Mouse (Mus musculus) liver, postnatal 0 days (tissue): Measurements from ENCODE around the gene Armt1. TPM values are rescaled to one million over a fixed set of nuclear protein-coding genes. Genes with fewer than 3 reads are reported as not detected.

Source experiments
- ATAC-seq: fragments of 200-750 bp; cut with Nextera tagmentation; 2 replicates; pipeline ENCODE4 v1.8.0; 2017; ENCODE audit warnings: mild to moderate bottlenecking, moderate library complexity
- DNase-seq: peaks from one replicate; pipeline ENCODE4 v3.0.0-alpha.2; 2016
- H3K27ac ChIP-seq: fragments of 300-500 bp; sonication (generic); 2 replicates; pipeline ENCODE4 v1.5.1; 2014; ENCODE audit warnings: antibody characterized with exemption, moderate library complexity, mild to moderate bottlenecking, low read depth
- H3K27me3 ChIP-seq: fragments of 300-500 bp; sonication (generic); 2 replicates; pipeline ENCODE4 v1.6.1; 2014; ENCODE audit warnings: low read length, control low read depth, mixed read lengths; ENCODE audit not compliant: insufficient read depth
- H3K36me3 ChIP-seq: fragments of 300-500 bp; sonication (generic); replicated peaks from 2 replicates; pipeline ENCODE4 v1.6.1; 2014; ENCODE audit warnings: mild to moderate bottlenecking, control low read depth, low read length, moderate library complexity, mixed read lengths; ENCODE audit not compliant: insufficient read depth
- H3K4me1 ChIP-seq: fragments of 300-500 bp; sonication (generic); 2 replicates; pipeline ENCODE4 v1.6.1; 2014; ENCODE audit warnings: antibody characterized with exemption, mild to moderate bottlenecking, control low read depth; ENCODE audit not compliant: insufficient read depth
- H3K4me2 ChIP-seq: fragments of 300-500 bp; sonication (generic); 2 replicates; pipeline ENCODE4 v1.6.1; 2014; ENCODE audit warnings: low read depth, mild to moderate bottlenecking, low read length, moderate library complexity, mixed read lengths
- H3K4me3 ChIP-seq: fragments of 300-500 bp; sonication (generic); 2 replicates; pipeline ENCODE4 v1.5.1; 2014; ENCODE audit warnings: low read depth, low read length
- H3K9ac ChIP-seq: fragments of 300-500 bp; sonication (generic); replicated peaks from 2 replicates; pipeline ENCODE4 v1.6.1; 2014; ENCODE audit warnings: mild to moderate bottlenecking, moderate library complexity
- H3K9me3 ChIP-seq: fragments of 300-500 bp; sonication (generic); 2 replicates; pipeline ENCODE4 v1.6.1; 2016; ENCODE audit warnings: mild to moderate bottlenecking, control low read depth, low read length, mixed read lengths
- CTCF ChIP-seq: sonication (generic); IDR thresholded peaks from 2 replicates; pipeline ENCODE4 v1.5.1; 2016; ENCODE audit warnings: antibody characterized with exemption, low read depth
- EP300 ChIP-seq: IDR thresholded peaks from 2 replicates; pipeline ENCODE4 v1.6.1; 2016; ENCODE audit warnings: antibody characterized with exemption, low read depth, mild to moderate bottlenecking
- WGBS: fragments of 180-500 bp; shearing (Covaris S2); extraction: QIAGEN DNeasy Blood & Tissue Kit; methylation state at CpG from one replicate; pipeline ENCODE4 v1.1.7; 2014; ENCODE audit not compliant: insufficient replicate concordance; 5-methylcytosine and 5-hydroxymethylcytosine counted together
- polyA plus RNA-seq: library from polyadenylated mRNA; unstranded; fragments of >200 nt; fragmentation: Nextera tagmentation; extraction: Ambion mirVana; gene quantifications from 2 replicates; pipeline ENCODE4 v1.2.1, GENCODE M21; 2015

Gene Armt1
- polyA plus RNA-seq, 1 experiment from 2014 or later, result 12.3 TPM

- 79% methylated on average over 2 of the region's 2 CpGs for WGBS
- no peak overlapping the region for H3K4me2 ChIP-seq
- no peak overlapping the region for H3K9ac ChIP-seq
- no peaks in the 10 kb centered on the region for H3K9me3 ChIP-seq
- no peak for TF ChIP-seq CTCF
- no peak for TF ChIP-seq EP300
- no peaks in the 10 kb centered on the region for H3K27me3 ChIP-seq
- DNase-seq (no peak), ATAC-seq (no peak)
- peaks cover 4% of the 10 kb centered on the region; the same call in 1 of the 2 replicates for H3K36me3 ChIP-seq
- no peak overlapping the region for H3K27ac ChIP-seq
- no peaks in the 10 kb centered on the region for H3K4me1 ChIP-seq
- H3K4me3 ChIP-seq, result no peak overlapping the region
These were observed 27.9 kb downstream of the Armt1 start for GRCm38 (mm10) chr10:4460201-4460600.

- 77% methylated on average over 7 of the region's 7 CpGs for WGBS
- no peak for ATAC-seq
- TF ChIP-seq CTCF, result no peak
- TF ChIP-seq EP300, result no peak
These were observed 33.5 kb downstream of the Armt1 start for GRCm38 (mm10) chr10:4465799-4466198.

GRCm38 (mm10) chr10:4469406-4469805, 37.1 kb downstream of the Armt1 start:
- no peak overlapping the region for H3K27ac ChIP-seq
- H3K4me3 ChIP-seq, result no peak overlapping the region
- H3K27me3 ChIP-seq, result no peaks in the 10 kb centered on the region
- no peak for DNase-seq
- no peaks in the 10 kb centered on the region for H3K36me3 ChIP-seq
- TF ChIP-seq EP300 (no peak), CTCF (no peak)
- WGBS, result 70% methylated on average over 3 of the region's 3 CpGs
- no peak overlapping the region for H3K9ac ChIP-seq
- H3K4me1 ChIP-seq, result no peaks in the 10 kb centered on the region
- no peak for ATAC-seq
- H3K9me3 ChIP-seq, result no peaks in the 10 kb centered on the region
- no peak overlapping the region for H3K4me2 ChIP-seq

More at GRCm38 (mm10) chr10:4465799-4466198, 33.5 kb downstream of the Armt1 start:
- H3K4me3 ChIP-seq, result no peak overlapping the region
- no peak overlapping the region for H3K4me2 ChIP-seq
- H3K9ac ChIP-seq, result no peak overlapping the region
- no peak overlapping the region for H3K27ac ChIP-seq
- no peaks in the 10 kb centered on the region for H3K4me1 ChIP-seq
- DNase-seq, result no peak
- H3K27me3 ChIP-seq, result no peaks in the 10 kb centered on the region
- no peaks in the 10 kb centered on the region for H3K36me3 ChIP-seq
- no peaks in the 10 kb centered on the region for H3K9me3 ChIP-seq

- Histone ChIP-seq H3K9me3 (no peaks in the 10 kb centered on the region), H3K4me1 (no peaks in the 10 kb centered on the region), H3K4me2 (no peak overlapping the region), H3K9ac (no peak overlapping the region), H3K4me3 (no peak overlapping the region), H3K27me3 (no peaks in the 10 kb centered on the region), H3K27ac (no peak overlapping the region), H3K36me3 (no peaks in the 10 kb centered on the region)
- ATAC-seq (no peak), DNase-seq (no peak)
- WGBS, result 78% methylated on average over 11 of the region's 11 CpGs
- TF ChIP-seq EP300 (no peak), CTCF (no peak)
These were observed 41.3 kb downstream of the Armt1 start for GRCm38 (mm10) chr10:4473591-4473993.

- DNase-seq, result no peak
- H3K4me1 ChIP-seq, result no peaks in the 10 kb centered on the region
- H3K36me3 ChIP-seq, result no peaks in the 10 kb centered on the region
- TF ChIP-seq EP300 (no peak), CTCF (no peak)
- H3K4me2 ChIP-seq, result no peak overlapping the region
- 82% methylated on average over 3 of the region's 3 CpGs for WGBS
- no peak overlapping the region for H3K27ac ChIP-seq
- H3K4me3 ChIP-seq, result no peak overlapping the region
- H3K27me3 ChIP-seq, result no peaks in the 10 kb centered on the region
- no peak for ATAC-seq
- H3K9ac ChIP-seq, result no peak overlapping the region
- no peaks in the 10 kb centered on the region for H3K9me3 ChIP-seq
These were observed 43.2 kb downstream of the Armt1 start for GRCm38 (mm10) chr10:4475431-4475830.

GRCm38 (mm10) chr10:4476604-4477003, 44.3 kb downstream of the Armt1 start:
- ATAC-seq (no peak), DNase-seq (no peak)
- TF ChIP-seq EP300 (no peak), CTCF (no peak)
- WGBS, result 81% methylated on average over 5 of the region's 5 CpGs
- Histone ChIP-seq H3K4me3 (no peak overlapping the region), H3K9me3 (no peaks in the 10 kb centered on the region), H3K27ac (no peak overlapping the region), H3K4me1 (no peaks in the 10 kb centered on the region), H3K27me3 (no peaks in the 10 kb centered on the region), H3K4me2 (no peak overlapping the region), H3K9ac (no peak overlapping the region), H3K36me3 (no peaks in the 10 kb centered on the region)

GRCm38 (mm10) chr10:4480929-4481328, 48.7 kb downstream of the Armt1 start:
- H3K27ac ChIP-seq, result no peak overlapping the region
- H3K36me3 ChIP-seq, result no peaks in the 10 kb centered on the region
- ATAC-seq (no peak), DNase-seq (no peak)
- H3K27me3 ChIP-seq, result no peaks in the 10 kb centered on the region
- no peak overlapping the region for H3K4me3 ChIP-seq
- H3K4me1 ChIP-seq, result 0 out of 2 replicates have a peak, but pooled peaks cover 6% of the 10 kb centered on the region
- no peak overlapping the region for H3K4me2 ChIP-seq
- TF ChIP-seq EP300 (no peak), CTCF (no peak)
- no peak overlapping the region for H3K9ac ChIP-seq
- 81% methylated on average over 3 of the region's 3 CpGs for WGBS
- H3K9me3 ChIP-seq, result no peaks in the 10 kb centered on the region
